Mouse (Mus musculus): Measurements from ENCODE around the gene Ms4a8a.

Ms4a8a gene

DNA sequence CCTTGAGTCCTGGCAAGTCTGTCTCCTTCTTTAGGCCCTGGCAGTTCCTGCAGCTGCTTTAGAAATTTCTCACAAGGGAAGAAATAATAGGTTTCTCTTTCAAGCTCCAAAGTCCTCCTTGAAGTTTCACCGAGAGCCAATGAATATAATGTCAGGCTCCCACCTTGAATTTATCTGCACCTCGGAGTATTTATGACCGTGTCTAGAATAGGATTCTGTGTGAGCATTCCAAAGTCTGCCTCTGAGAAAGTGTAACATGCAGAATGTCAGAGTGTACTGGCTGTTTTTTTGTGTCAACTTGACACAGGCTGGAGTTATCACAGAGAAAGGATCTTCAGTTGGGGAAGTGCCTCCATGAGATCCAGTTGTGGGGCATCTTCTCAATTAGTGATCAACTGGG, 63.0 kb downstream of the Ms4a8a start, which contains the start of gene Ms4a18:
Gene Ms4a18 (minus strand): TSS at position 141 of the 400 bp plus-strand sequence.
- no peak for DNase-seq (ENCODE audit: inconsistent age in 2 of 2, low spot score in 1 of 2)
